Mouse (Mus musculus) lung, adult 2 months (tissue): Measurements from ENCODE around the gene Gtf2e1.

Source experiments
- CTCF ChIP-seq: fragments of 200-500 bp; IDR thresholded peaks from 2 replicates; pipeline ENCODE4 v1.5.1; 2011; ENCODE audit warnings: mild to moderate bottlenecking, low read length, control low read depth; ENCODE audit not compliant: insufficient read depth
- POLR2A ChIP-seq: fragments of 200-500 bp; IDR thresholded peaks from 2 replicates; pipeline ENCODE4 v1.6.1; 2011; ENCODE audit warnings: low read depth, mild to moderate bottlenecking, control low read depth, low read length, borderline replicate concordance; ENCODE audit errors: extremely low read depth

DNA sequence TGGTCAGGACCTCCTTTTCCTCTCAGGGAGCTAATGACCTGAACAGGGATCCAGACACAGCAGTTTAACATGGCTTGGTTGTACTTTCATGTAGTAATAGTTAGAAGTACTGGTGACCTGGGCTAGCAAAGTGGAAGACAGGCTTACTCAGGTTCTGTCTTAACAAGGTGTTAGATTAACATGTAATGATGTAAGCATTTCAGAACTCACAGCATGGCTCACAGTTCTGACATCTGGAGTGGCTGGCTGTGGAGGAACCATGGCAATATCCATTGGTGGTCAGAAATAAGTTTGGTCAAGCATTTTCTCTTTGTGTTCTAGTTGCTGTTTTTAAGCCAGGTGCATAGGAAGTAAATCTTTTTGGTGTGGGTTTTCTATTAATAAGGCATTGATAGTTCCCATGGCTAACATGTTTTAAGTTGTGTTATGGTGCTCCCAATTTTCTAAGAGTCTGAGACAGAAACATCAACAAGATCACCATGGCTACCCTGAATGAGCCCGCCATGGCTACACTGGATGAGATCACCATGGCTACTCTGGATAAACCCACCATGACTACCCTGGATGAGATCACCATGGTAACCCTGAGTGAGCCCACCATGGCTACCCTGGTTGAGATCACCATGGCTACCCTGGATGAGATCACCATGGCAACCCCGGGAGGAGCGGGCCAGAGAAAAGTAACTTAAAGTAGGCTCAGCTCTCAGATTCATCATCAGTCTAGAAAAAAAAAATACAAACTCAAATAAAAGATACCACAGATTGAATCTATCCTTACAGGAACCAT, 52.6 kb downstream of the Gtf2e1 start:
- TF ChIP-seq POLR2A (no peak), CTCF (no peak)
